Mouse (Mus musculus) ES-E14 (cell line): ENCODE data around the gene Kmt2d. TPM values are rescaled to one million over a fixed set of nuclear protein-coding genes. Genes with fewer than 3 reads are reported as not detected.
"Not testable (repeated sequence)": the region's sequence is repeated elsewhere in the genome, so short reads cannot be mapped to it uniquely, and the experiment has no call there.

Experiments
- DNase-seq: peaks from one replicate; pipeline ENCODE4 v3.0.0-alpha.2; 2013; ENCODE audit warnings: low read depth, low spot score
- H3K27ac ChIP-seq: 2 replicates; pipeline ENCODE4 v1.5.1; 2012; ENCODE audit warnings: low read depth, mild to moderate bottlenecking, low read length, moderate library complexity, mixed read lengths; ENCODE audit not compliant: poor library complexity, insufficient read depth, severe bottlenecking
- H3K36me3 ChIP-seq: 2 replicates; pipeline ENCODE4 v1.6.1; 2012; ENCODE audit warnings: mild to moderate bottlenecking, low read length, moderate library complexity, mixed read lengths; ENCODE audit not compliant: control insufficient read depth, poor library complexity, insufficient read depth, severe bottlenecking
- H3K4me1 ChIP-seq, 2 experiments: fragments of 150-350 bp in 1 of 2; sonication (generic) in 1 of 2; 2 replicates each; pipeline ENCODE4 v1.6.1; 2012; ENCODE audit warnings: low read length in 2 of 2, mild to moderate bottlenecking in 1 of 2, mixed read lengths in 1 of 2; ENCODE audit not compliant: control insufficient read depth in 2 of 2, insufficient read depth in 2 of 2, poor library complexity in 1 of 2
- H3K4me3 ChIP-seq, 2 experiments: fragments of 150-350 bp in 1 of 2; sonication (generic) in 1 of 2; 2 replicates each; pipeline ENCODE4 v1.5.1; 2012; ENCODE audit warnings: low read length in 2 of 2, low read depth in 1 of 2, mild to moderate bottlenecking in 1 of 2, mixed read lengths in 1 of 2; ENCODE audit not compliant: insufficient read depth in 1 of 2, poor library complexity in 1 of 2, severe bottlenecking in 1 of 2
- H3K9ac ChIP-seq: 2 replicates; pipeline ENCODE4 v1.6.1; 2012; ENCODE audit warnings: low read depth, mild to moderate bottlenecking, low read length, mixed read lengths; ENCODE audit not compliant: poor library complexity, insufficient read depth, severe bottlenecking
- H3K9me3 ChIP-seq: fragments of 150-350 bp; sonication (generic); 2 replicates; pipeline ENCODE4 v1.6.1; 2012; ENCODE audit warnings: low read depth, mild to moderate bottlenecking, low read length; ENCODE audit not compliant: control insufficient read depth, insufficient read depth
- CHD2 ChIP-seq: IDR thresholded peaks from 2 replicates; pipeline ENCODE4 v1.6.1; 2014; ENCODE audit warnings: mild to moderate bottlenecking, low read depth, low read length, inconsistent platforms
- HCFC1 ChIP-seq: IDR thresholded peaks from 2 replicates; pipeline ENCODE4 v1.6.1; 2012; ENCODE audit warnings: low read length, inconsistent platforms, borderline replicate concordance; ENCODE audit not compliant: insufficient read depth
- MAFK ChIP-seq: IDR thresholded peaks from 2 replicates; pipeline ENCODE4 v1.6.1; 2014; ENCODE audit warnings: mild to moderate bottlenecking, low read depth, low read length, inconsistent platforms; ENCODE audit not compliant: insufficient read depth
- ZC3H11A ChIP-seq: IDR thresholded peaks from 2 replicates; pipeline ENCODE4 v1.6.1; 2012; ENCODE audit warnings: low read depth, mild to moderate bottlenecking, inconsistent platforms, low read length, borderline replicate concordance
- ZNF384 ChIP-seq: IDR thresholded peaks from 2 replicates; pipeline ENCODE4 v1.6.1; 2012; ENCODE audit warnings: low read depth, low read length, inconsistent platforms
- in situ Hi-C, 2 experiments: fragments of 600-800 bp; cut with MboI; formaldehyde crosslinking; loops; one replicate each; pipeline ENCODE4 v1.15.1; 2025; ENCODE audit warnings: low sequenced_read_pairs in 2 of 2, inconsistent platforms in 1 of 2; ENCODE audit not compliant: unreplicated experiment in 2 of 2
- total RNA-seq: library from RNA; depleted of rRNA; stranded (reverse); fragments of 300-350 nt; gene quantifications from 2 replicates; pipeline ENCODE4 v1.2.3, GENCODE M21; 2012; rRNA removed

Kmt2d gene
- total RNA-seq = 30.7 and 35.9 TPM in 2 replicates

DNA sequence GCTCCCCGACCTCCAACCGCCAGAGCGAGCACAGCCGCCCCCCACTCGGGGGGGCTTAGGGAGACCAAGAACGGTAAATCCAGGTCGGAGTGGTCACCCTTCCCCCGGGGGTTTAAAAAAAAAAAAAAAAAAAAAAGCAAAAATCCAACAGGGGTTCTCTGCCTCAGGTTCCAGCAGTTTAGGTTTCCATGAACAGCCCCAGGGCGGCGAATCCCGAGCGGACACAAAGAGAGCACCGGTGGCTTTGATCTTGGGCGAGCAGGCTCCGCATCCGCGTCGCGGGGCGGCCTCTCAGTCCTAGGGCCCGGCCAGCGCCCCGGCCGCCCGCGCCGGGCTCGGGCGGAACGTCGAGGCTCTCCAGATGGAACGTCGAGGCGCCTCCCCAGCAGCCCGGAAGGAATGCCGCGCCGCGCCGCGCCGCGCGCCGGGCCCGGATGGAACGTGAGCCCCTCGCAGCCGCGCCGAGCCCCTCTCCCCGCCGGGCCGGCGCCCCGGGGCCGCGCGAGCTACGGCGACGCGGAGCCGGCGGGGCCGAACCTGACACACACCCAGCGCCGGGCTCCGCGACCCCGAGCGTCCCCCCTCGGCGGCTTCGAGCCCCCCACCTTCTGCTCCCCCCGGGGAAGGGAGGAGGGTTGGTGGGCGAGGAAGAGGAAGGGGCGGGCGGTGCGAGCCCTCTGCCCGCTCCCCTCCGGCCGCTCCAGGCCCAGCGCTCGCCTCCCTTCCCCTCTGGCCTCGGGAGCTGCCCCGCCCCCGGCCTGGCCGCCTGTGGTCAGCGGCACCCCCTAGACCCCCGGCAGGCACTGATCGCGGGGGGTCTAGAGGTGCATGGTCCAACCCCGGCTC, at the start of gene Kmt2d:
TSS of gene Kmt2d (minus strand) at position 135 of the 846 bp plus-strand sequence.
- no peak for DNase-seq
- Histone ChIP-seq H3K4me1 (peaks cover 5 to 21% of the 10 kb centered on the region in 2 experiments; a peak in 2 of 4 replicates), H3K9me3 (no peaks in the 10 kb centered on the region), H3K4me3 (peak within 1 kb of the TSS; percentile 98 to 99), H3K36me3 (peaks cover 5% of the 10 kb centered on the region; the same call in 1 of the 2 replicates), H3K27ac (peak within 1 kb of the TSS; percentile 95), H3K9ac (peak within 1 kb of the TSS; percentile 100)
- in situ Hi-C loops = no loop called here
- TF ChIP-seq MAFK = no peak
- no peak for TF ChIP-seq HCFC1
- TF ChIP-seq ZNF384 = peak; percentile 31; the same call in 1 of the 2 replicates

DNA sequence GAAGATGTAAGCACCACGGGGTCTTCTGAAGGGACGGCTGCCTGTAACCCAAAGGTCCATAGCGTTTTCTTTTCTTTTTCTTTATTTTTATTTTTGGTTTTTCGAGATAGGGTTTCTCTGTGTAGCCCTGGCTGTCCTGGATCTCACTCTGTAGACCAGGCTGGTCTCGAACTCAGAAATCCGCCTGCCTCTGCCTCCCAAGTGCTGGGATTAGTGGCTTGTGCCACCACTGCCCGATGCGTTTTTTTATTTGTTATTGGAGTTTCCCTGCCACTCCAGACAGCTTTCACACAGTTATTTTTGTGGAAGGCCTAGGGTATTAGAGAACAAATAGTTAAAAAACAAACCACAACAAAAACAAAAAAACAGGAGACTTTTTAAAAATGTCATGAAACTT, 47.5 kb upstream of the Kmt2d start:
- H3K27ac ChIP-seq, DNase-seq, H3K9me3 ChIP-seq, in situ Hi-C loops, H3K36me3 ChIP-seq: not testable (repeated sequence)
- peaks cover 3 to 13% of the 10 kb centered on the region in 2 experiments; a peak in 1 of 4 replicates for H3K4me1 ChIP-seq
- H3K4me3 ChIP-seq = peak overlapping the region; percentile 48 to 95
- peak overlapping the region; percentile 66 for H3K9ac ChIP-seq

DNA sequence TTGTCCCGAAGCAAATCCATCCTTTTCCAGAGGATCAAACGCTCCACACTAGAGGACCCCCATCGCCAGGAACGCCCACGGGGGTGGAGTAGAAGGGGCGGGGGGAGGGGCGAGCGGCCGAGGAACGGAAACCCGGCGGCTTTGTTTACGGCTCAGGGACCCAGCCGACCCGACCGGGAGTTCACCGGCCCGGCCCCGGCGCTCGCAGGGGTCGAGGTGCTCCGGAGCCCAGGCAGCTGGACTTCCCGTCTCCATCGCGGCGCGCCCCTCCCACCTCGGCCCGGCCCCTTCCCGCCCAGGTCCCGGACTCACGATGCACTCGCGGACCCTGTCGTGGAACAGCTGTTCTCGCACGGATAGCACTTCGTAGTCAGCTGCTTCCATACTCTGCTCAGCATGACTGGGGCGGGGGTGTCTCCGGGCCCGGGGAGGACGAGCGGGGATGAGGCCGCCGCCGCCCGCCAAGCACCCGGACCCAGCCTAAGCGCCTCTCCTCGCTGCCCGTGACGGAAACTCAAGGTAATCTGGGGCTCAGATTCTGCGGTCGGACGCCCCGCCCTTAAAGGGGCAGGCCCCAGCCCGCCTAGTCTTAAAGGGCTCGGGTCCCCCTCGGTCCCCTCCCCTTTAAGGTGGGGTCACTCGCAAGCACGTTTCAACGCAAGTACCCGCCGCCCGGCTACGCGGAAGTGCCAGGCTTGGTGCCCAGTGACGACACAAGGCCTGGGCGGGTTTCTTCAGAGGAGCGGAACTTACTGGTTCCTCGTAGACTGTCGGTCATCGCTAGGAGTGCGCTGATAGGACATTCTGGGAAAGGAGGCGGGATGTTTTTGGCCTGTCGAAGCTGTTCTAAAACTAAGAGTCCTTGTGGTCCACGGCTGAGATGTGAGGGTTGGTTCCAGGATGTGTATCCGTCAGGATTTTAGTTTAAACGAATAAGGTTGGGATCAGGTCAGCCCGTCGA, 46.8 kb upstream of the Kmt2d start, which contains the start of gene Lmbr1l:
TSS of gene Lmbr1l (minus strand) at position 694 of the 961 bp plus-strand sequence.
- peaks cover 3 to 13% of the 10 kb centered on the region in 2 experiments; a peak in 1 of 4 replicates for H3K4me1 ChIP-seq
- no peaks in the 10 kb centered on the region for H3K9me3 ChIP-seq
- TF ChIP-seq ZC3H11A (no peak), HCFC1 (no peak), ZNF384 (no peak), MAFK (no peak), CHD2 (no peak)
- in situ Hi-C loops = no loop called here
- peak within 1 kb of the TSS; percentile 80 for H3K27ac ChIP-seq
- H3K9ac ChIP-seq = peak within 1 kb of the TSS; percentile 88
- peaks cover 5% of the 10 kb centered on the region; the same call in 1 of the 2 replicates for H3K36me3 ChIP-seq
- H3K4me3 ChIP-seq = peak within 1 kb of the TSS; percentile 95 to 99
- DNase-seq = peak; percentile 97

DNA sequence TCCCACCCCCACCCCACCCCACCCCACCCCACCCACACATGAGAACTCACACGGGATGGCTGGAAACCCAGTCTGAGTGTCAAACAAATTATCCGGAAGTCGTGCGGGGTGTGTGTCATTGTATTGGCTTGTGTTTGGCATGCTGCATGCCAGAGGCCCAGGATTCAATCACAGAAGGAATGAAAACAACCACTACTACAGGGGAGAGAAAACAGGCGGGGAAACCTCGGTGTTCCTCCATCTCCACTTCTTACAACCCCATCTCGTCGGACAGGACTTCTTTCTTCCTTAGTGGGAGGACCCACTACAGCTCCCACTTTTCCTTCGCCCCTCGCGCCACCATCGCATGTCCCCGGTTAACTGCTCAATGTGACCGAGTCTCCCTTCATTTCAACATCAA, 46.1 kb upstream of the Kmt2d start:
- no peaks in the 10 kb centered on the region for H3K9me3 ChIP-seq
- peak overlapping the region; percentile 95 to 99 for H3K4me3 ChIP-seq
- no peak for DNase-seq
- H3K4me1 ChIP-seq = peaks cover 3 to 15% of the 10 kb centered on the region in 2 experiments; a peak in 1 of 4 replicates
- H3K9ac ChIP-seq = peak overlapping the region; percentile 88
- peaks cover 11% of the 10 kb centered on the region; the same call in 1 of the 2 replicates for H3K36me3 ChIP-seq
- in situ Hi-C loops = no loop called here
- TF ChIP-seq ZNF384 (no peak), CHD2 (no peak), ZC3H11A (no peak), MAFK (no peak), HCFC1 (no peak)
- peak overlapping the region; percentile 80; the same call in 1 of the 2 replicates for H3K27ac ChIP-seq
